8 mouse cellular contexts compared by ENCODE assay signal in the genomic region with DNA sequence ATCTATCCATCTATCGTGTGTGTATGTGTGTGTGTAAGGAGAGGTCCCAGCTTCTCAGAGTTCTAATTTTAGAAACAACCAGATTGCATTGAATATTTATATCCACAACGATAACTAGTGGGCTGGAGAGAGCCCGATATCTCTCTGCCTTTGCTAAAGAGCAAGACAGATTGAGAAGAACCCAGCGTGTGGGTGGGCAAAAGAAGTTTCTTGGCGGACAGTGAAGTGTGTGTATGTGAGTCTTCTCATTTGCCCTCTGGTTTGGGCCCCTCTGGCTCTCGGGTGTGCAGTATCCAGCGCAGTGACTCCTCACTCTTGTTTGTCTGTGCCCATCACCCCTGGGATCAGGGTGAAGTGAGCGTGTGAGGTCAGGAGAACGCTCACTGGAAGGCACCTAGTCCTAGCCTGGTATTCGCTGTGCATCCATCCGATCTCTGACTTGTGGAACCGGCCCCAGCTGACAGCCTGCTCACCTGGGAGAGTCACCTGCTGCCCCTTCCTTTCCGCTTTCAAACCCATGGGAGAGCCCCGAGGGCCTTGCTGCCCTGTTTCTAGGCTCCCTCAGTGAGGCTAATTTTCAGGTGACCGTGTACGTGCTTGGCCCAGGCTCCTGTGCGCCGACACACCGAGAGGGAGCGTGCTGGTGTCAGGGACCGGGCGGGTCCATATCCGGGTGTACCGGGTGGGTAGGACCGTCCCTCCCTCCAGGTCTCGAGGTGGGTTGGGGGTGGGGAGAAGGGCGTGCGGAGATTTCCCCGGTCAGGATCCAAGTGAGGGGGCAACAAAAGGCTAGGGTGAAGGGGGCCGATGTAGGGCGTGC. TPM values are rescaled to one million over a fixed set of nuclear protein-coding genes. Genes with fewer than 3 reads are reported as not detected.
DNase-seq lines count a peak whose midpoint lies in the region; ATAC-seq lines count a peak whose summit lies in the region.

No protein-coding gene starts in this region.

- DNase-seq in left cerebral cortex, adult 11 months (ENCODE audit: low spot score), result peak; percentile 33
- no peak for DNase-seq in left cerebral cortex, postnatal 4 days
- peak; percentile 75 for DNase-seq in cerebellum, adult 9-11 months
- peak; percentile 62 to 72 for DNase-seq in frontal cortex, adult 2 months (ENCODE audit: extremely low spot score in 1 of 2, low spot score in 1 of 2)
- peak; percentile 58 to 86 for DNase-seq in left cerebral cortex, postnatal 25 days (ENCODE audit: low spot score in 2 of 2)
- no peak for DNase-seq in spleen, postnatal 36 days (ENCODE audit: low spot score in 2 of 2)
- DNase-seq in adipocyte (ENCODE audit: low spot score), result no peak

- intact Hi-C loops in left cerebral cortex, postnatal 4 days (cut with DNase I), result loop anchor here (5.0 kb wide), 1 partner anchor 45 kb away; the partner anchor contains the start of gene Gpd1l
- intact Hi-C loops in left cerebral cortex, postnatal 25 days (cut with DNase I), result loop anchor here (1.0 to 2.0 kb wide), 4 partner anchors 12 to 89 kb away; partner anchors contain the start of gene Gpd1l

- WGBS in neural tube, embryonic 12.5 days, result 9% methylated on average over 31 of the region's 31 CpGs

- H3K36me3 ChIP-seq in neural tube, embryonic 12.5 days, result no peaks in the 10 kb centered on the region

- peak; percentile 81 for ATAC-seq in neural tube, embryonic 12.5 days (ENCODE audit: low FRiP score, low read depth)

- peaks cover 15% of the 10 kb centered on the region for H3K4me1 ChIP-seq in neural tube, embryonic 12.5 days

- peaks cover 15% of the 10 kb centered on the region for H3K27me3 ChIP-seq in neural tube, embryonic 12.5 days (replicated peaks)

- peak overlapping the region; percentile 86 for H3K4me2 ChIP-seq in neural tube, embryonic 12.5 days (replicated peaks)

- peak overlapping the region; percentile 76 for H3K4me3 ChIP-seq in neural tube, embryonic 12.5 days

- no peaks in the 10 kb centered on the region for H3K9me3 ChIP-seq in neural tube, embryonic 12.5 days

- no peak overlapping the region for H3K27ac ChIP-seq in neural tube, embryonic 12.5 days

- peak overlapping the region; percentile 80 for H3K9ac ChIP-seq in neural tube, embryonic 12.5 days

RNA-seq across cellular contexts. Expression of gene Osbpl10, which starts 0.7 kb away (rescaled TPM):
- total RNA-seq in left cerebral cortex, postnatal 4 days (2021), result 10 to 100 TPM; 41.1 to 42.8 TPM
- polyA plus RNA-seq in frontal cortex, adult 2 months (2012; rRNA removed), result 17.6 and 18.7 TPM in 2 replicates
- total RNA-seq in left cerebral cortex, postnatal 25 days (2021), result 10 to 100 TPM; 46.4 to 54.6 TPM
- polyA plus RNA-seq in neural tube, embryonic 12.5 days (2016; fragmentation: Nextera tagmentation; extraction: Ambion mirVana), result 3.2 and 3.5 TPM in 2 replicates

RNA-seq across cellular contexts. Expression of gene Rps27rt, which starts 4.9 kb away (rescaled TPM):
- 10 to 100 TPM; 15.8 to 36.9 TPM for total RNA-seq in left cerebral cortex, postnatal 4 days (2021)
- 44.6 and 57.4 TPM in 2 replicates for polyA plus RNA-seq in frontal cortex, adult 2 months (2012; rRNA removed)
- total RNA-seq in left cerebral cortex, postnatal 25 days (2021), result 10 to 100 TPM; 21.8 to 24.8 TPM
- 324 and 361 TPM in 2 replicates for polyA plus RNA-seq in neural tube, embryonic 12.5 days (2016; fragmentation: Nextera tagmentation; extraction: Ambion mirVana)

RNA-seq across cellular contexts. Expression of gene Gpd1l, which starts 43.9 kb away (rescaled TPM):
- total RNA-seq in left cerebral cortex, postnatal 4 days (2021), result 100 to 1,000 TPM in 1 of 2 experiments, 10 to 100 TPM in 1; 90.9 to 101 TPM
- 59.7 and 61.4 TPM in 2 replicates for polyA plus RNA-seq in frontal cortex, adult 2 months (2012; rRNA removed)
- 10 to 100 TPM; 87.2 to 91.9 TPM for total RNA-seq in left cerebral cortex, postnatal 25 days (2021)
- 18.5 and 18.8 TPM in 2 replicates for polyA plus RNA-seq in neural tube, embryonic 12.5 days (2016; fragmentation: Nextera tagmentation; extraction: Ambion mirVana)

Comparison
In these comparisons a context has a peak if more than half of its experiments do, and no peak if none do; other contexts are left out.
1. DNase-seq: peak in left cerebral cortex, adult 11 months (single experiment), cerebellum, adult 9-11 months (single experiment), frontal cortex, adult 2 months (2 of 2) and left cerebral cortex, postnatal 25 days (2 of 2); none in left cerebral cortex, postnatal 4 days (single experiment), spleen, postnatal 36 days (0 of 2) and adipocyte (single experiment).